Mouse (Mus musculus) spleen, adult 2 months (tissue): ENCODE data around the gene Pcx. TPM values are rescaled to one million over a fixed set of nuclear protein-coding genes. Genes with fewer than 3 reads are reported as not detected.

Experiments
- DNase-seq, 2 experiments: peaks; one replicate each; pipeline versions ENCODE4 v3.0.0 to v3.0.0-alpha.2; 2012 to 2021; ENCODE audit warnings: low spot score in 2 of 2, low read depth in 1 of 2
- H3K27ac ChIP-seq: fragments of 200-500 bp; 2 replicates; pipeline ENCODE4 v1.5.1; 2012; ENCODE audit warnings: low read length, inconsistent platforms; ENCODE audit not compliant: insufficient read depth
- H3K27me3 ChIP-seq: fragments of 200-500 bp; 2 replicates; pipeline ENCODE4 v1.6.1; 2012; ENCODE audit warnings: mild to moderate bottlenecking, moderate library complexity, low read length, inconsistent platforms; ENCODE audit not compliant: control insufficient read depth, insufficient read depth
- H3K36me3 ChIP-seq: fragments of 200-500 bp; 2 replicates; pipeline ENCODE4 v1.6.1; 2012; ENCODE audit warnings: mild to moderate bottlenecking, low read length, inconsistent platforms; ENCODE audit not compliant: control insufficient read depth, insufficient read depth
- H3K4me1 ChIP-seq: fragments of 200-500 bp; 2 replicates; pipeline ENCODE4 v1.6.1; 2011; ENCODE audit warnings: inconsistent platforms; ENCODE audit not compliant: control insufficient read depth, insufficient read depth, insufficient read length
- H3K4me3 ChIP-seq: fragments of 200-500 bp; 2 replicates; pipeline ENCODE4 v1.5.1; 2011; ENCODE audit warnings: mild to moderate bottlenecking, inconsistent platforms; ENCODE audit not compliant: insufficient read depth, insufficient read length; ENCODE audit errors: extremely low read depth
- CTCF ChIP-seq: fragments of 200-500 bp; IDR thresholded peaks from 2 replicates; pipeline ENCODE4 v1.5.1; 2011; ENCODE audit warnings: mild to moderate bottlenecking, inconsistent platforms; ENCODE audit not compliant: insufficient read depth, insufficient read length, insufficient replicate concordance; ENCODE audit errors: extremely low read depth
- POLR2A ChIP-seq: fragments of 200-500 bp; IDR thresholded peaks from 2 replicates; pipeline ENCODE4 v1.6.1; 2011; ENCODE audit warnings: low read depth, low read length, inconsistent platforms
- WGBS: fragments of 180-500 bp; shearing (Covaris S2); methylation state at CpG from one replicate; pipeline ENCODE4 v1.1.7; 2018; 5-methylcytosine and 5-hydroxymethylcytosine counted together
- polyA plus RNA-seq: library from polyadenylated mRNA; depleted of rRNA; stranded (reverse); fragments of >200 nt; gene quantifications from 2 replicates; pipeline ENCODE4 v1.2.3, GENCODE M21; 2012

The Pcx gene
- polyA plus RNA-seq, 1 experiment: 8.6 TPM

GRCm38 (mm10) chr19:4513236-4513858 is 3.1 kb downstream of the Pcx start:
- no peak overlapping the region for H3K27ac ChIP-seq
- TF ChIP-seq CTCF (no peak), POLR2A (no peak)
- 73% methylated on average over 4 of the region's 4 CpGs for WGBS
- no peak for DNase-seq
- peaks cover 10% of the 10 kb centered on the region for H3K27me3 ChIP-seq
- peaks cover 2% of the 10 kb centered on the region; the same call in 1 of the 2 replicates for H3K4me1 ChIP-seq
- no peak overlapping the region for H3K4me3 ChIP-seq
- H3K36me3 ChIP-seq: no peaks in the 10 kb centered on the region

- H3K4me3 ChIP-seq: no peak overlapping the region
- H3K27ac ChIP-seq: no peak overlapping the region
- TF ChIP-seq CTCF (no peak), POLR2A (no peak)
- H3K36me3 ChIP-seq: no peaks in the 10 kb centered on the region
- peaks cover 6% of the 10 kb centered on the region for H3K27me3 ChIP-seq
- no peak for DNase-seq
- H3K4me1 ChIP-seq: no peaks in the 10 kb centered on the region
- WGBS: 82% methylated on average over 2 of the region's 2 CpGs
These were observed 5.5 kb downstream of the Pcx start for GRCm38 (mm10) chr19:4515746-4516145.

DNA sequence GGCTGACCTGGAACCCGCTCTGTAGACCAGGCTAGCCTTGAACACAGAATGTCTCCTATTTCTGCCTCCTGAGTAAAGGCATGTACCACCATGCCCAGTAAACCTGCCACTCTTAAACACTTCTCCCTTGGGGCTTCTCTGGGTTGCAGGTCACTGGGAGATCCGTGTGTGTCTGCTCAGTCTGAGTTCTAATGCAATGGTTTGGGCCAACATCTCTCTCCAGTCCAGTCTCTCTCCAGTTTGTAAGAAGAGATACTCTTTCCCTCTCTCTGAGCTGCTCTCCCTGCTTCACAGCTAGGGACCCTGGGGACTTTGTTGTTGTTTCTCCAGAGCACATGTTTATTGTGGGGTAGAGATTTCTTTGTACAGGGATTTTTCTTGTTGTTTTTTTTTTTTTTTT is 6.0 kb downstream of the Pcx start:
- DNase-seq: no peak
- WGBS: 62% methylated on average over 2 of the region's 2 CpGs
- H3K4me1 ChIP-seq: no peaks in the 10 kb centered on the region
- peaks cover 3% of the 10 kb centered on the region for H3K27me3 ChIP-seq
- no peak overlapping the region for H3K27ac ChIP-seq
- H3K4me3 ChIP-seq: no peak overlapping the region
- no peak for TF ChIP-seq CTCF
- no peak for TF ChIP-seq POLR2A
- H3K36me3 ChIP-seq: no peaks in the 10 kb centered on the region

DNA sequence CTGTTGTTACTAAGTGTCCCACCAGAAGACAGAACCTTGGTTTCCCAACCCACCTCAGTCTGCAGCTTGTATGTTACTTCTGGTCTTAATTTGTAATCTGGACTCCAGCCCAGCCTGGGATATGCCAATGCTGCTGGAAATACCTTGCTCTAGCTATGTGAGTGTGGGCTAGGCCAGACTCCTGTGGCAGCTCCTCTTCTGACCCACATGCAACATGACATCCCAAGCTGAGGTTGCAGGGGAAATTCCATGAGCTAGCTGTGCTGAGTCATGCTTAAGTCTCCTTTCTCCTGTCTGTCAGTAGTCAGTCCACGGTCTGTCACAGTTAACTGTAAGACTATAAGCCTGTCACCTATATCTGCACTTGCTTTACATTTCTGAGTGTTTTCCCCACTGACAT is 7.2 kb downstream of the Pcx start:
- 74% methylated on average over 1 of the region's 1 CpGs for WGBS
- no peak for DNase-seq
- TF ChIP-seq POLR2A: no peak
- no peak for TF ChIP-seq CTCF

GRCm38 (mm10) chr19:4521426-4522050 is 11.3 kb downstream of the Pcx start:
- H3K27me3 ChIP-seq: no peaks in the 10 kb centered on the region

More for the DNA sequence above, 7.2 kb downstream of the Pcx start:
- no peaks in the 10 kb centered on the region for H3K27me3 ChIP-seq
- H3K36me3 ChIP-seq: no peaks in the 10 kb centered on the region
- no peak overlapping the region for H3K27ac ChIP-seq
- H3K4me3 ChIP-seq: no peak overlapping the region
- H3K4me1 ChIP-seq: no peaks in the 10 kb centered on the region

GRCm38 (mm10) chr19:4534646-4535045 is 24.4 kb downstream of the Pcx start:
- no peak for DNase-seq
- H3K27ac ChIP-seq: no peak overlapping the region
- no peak overlapping the region for H3K4me3 ChIP-seq
- no peaks in the 10 kb centered on the region for H3K4me1 ChIP-seq
- H3K27me3 ChIP-seq: no peaks in the 10 kb centered on the region
- TF ChIP-seq POLR2A: no peak
- no peak for TF ChIP-seq CTCF
- no peaks in the 10 kb centered on the region for H3K36me3 ChIP-seq
- 94% methylated on average over 2 of the region's 2 CpGs for WGBS

More at GRCm38 (mm10) chr19:4521426-4522050, 11.3 kb downstream of the Pcx start:
- Histone ChIP-seq H3K36me3 (no peaks in the 10 kb centered on the region), H3K4me3 (no peak overlapping the region), H3K4me1 (no peaks in the 10 kb centered on the region), H3K27ac (no peak overlapping the region)
- TF ChIP-seq CTCF: no peak
- DNase-seq: no peak
- WGBS: 87% methylated on average over 3 of the region's 3 CpGs

- Histone ChIP-seq H3K4me3 (no peak overlapping the region), H3K36me3 (no peaks in the 10 kb centered on the region), H3K4me1 (no peaks in the 10 kb centered on the region), H3K27ac (no peak overlapping the region), H3K27me3 (no peaks in the 10 kb centered on the region)
- TF ChIP-seq POLR2A: no peak
- no peak for DNase-seq
These were observed 25.6 kb downstream of the Pcx start for GRCm38 (mm10) chr19:4535922-4536321.
